Comparison of ENCODE assay signal across 25 mouse cellular contexts in the genomic region with DNA sequence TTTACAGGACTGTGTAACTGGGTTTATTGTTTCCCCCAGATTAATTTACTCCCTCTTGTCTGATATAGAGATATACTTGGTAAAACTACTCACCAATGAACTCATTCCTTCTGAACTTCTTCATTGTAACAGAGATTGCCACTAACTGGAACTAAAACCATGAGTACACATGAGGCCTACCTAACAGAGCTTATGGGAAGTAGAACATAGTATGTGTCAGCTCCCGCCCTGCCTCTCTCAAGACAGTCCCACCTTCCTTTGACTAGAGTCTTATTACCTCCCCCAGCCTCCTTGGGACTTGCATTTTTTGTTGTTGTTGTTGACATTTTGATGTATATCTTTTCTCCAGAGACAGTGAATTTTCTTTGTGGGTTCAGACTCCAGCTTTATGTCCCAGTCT.
"Had no signal": no experiment of that assay in that cellular context is flagged by ENCODE, and none has a peak within 500 bp of the region (broad histone marks: within the 10 kb centered on the region; RNA-seq: fewer than 3 reads in every experiment).

No protein-coding gene starts in this region.

- H3K4me3 ChIP-seq: gastrocnemius, adult 2 months; heart, adult 2 months; heart, embryonic 13.5 days; heart, embryonic 15.5 days; hindbrain, embryonic 13.5 days; hindbrain, embryonic 15.5 days; layer of hippocampus, adult 2 months; left cerebral cortex, adult 2 months; limb, embryonic 10.5 days; limb, embryonic 12.5 days had no signal

- DNase-seq: forebrain, postnatal 0 days; gastrocnemius, adult 2 months; gastrocnemius, postnatal 10 days; gastrocnemius, postnatal 36 days; heart, adult 11 months; heart, adult 2 months; heart, postnatal 14 days; heart, postnatal 36 days; kidney, adult 11 months; kidney, adult 2 months; kidney, postnatal 10 days; kidney, postnatal 25 days; kidney, postnatal 4 days; liver had no signal

- H3K4me2 ChIP-seq: heart, embryonic 11.5 days; heart, embryonic 13.5 days; heart, embryonic 15.5 days; hindbrain, embryonic 13.5 days; hindbrain, embryonic 15.5 days; limb, embryonic 12.5 days; liver, embryonic 11.5 days had no signal

- H3K9me3 ChIP-seq: heart, embryonic 13.5 days; heart, embryonic 15.5 days; hindbrain, embryonic 13.5 days; hindbrain, embryonic 15.5 days; limb, embryonic 10.5 days; limb, embryonic 12.5 days had no signal

- ATAC-seq: forebrain, postnatal 0 days; hindbrain, postnatal 0 days had no signal

- H3K9ac ChIP-seq: forebrain, postnatal 0 days; heart, embryonic 13.5 days; heart, embryonic 15.5 days; hindbrain, embryonic 13.5 days; hindbrain, embryonic 15.5 days; limb, embryonic 12.5 days had no signal

- H3K27ac ChIP-seq: gastrocnemius, adult 2 months; heart, adult 2 months; heart, embryonic 13.5 days; heart, embryonic 15.5 days; hindbrain, embryonic 13.5 days; hindbrain, embryonic 15.5 days; hindbrain, postnatal 0 days; layer of hippocampus, adult 2 months; left cerebral cortex, adult 2 months; limb, embryonic 10.5 days; limb, embryonic 12.5 days had no signal

- H3K4me1 ChIP-seq: heart, embryonic 13.5 days; heart, embryonic 15.5 days; hindbrain, embryonic 13.5 days; hindbrain, embryonic 15.5 days; limb, embryonic 10.5 days; limb, embryonic 12.5 days had no signal

- H3K36me3 ChIP-seq: heart, embryonic 13.5 days; heart, embryonic 15.5 days; hindbrain, embryonic 13.5 days; hindbrain, embryonic 15.5 days; limb, embryonic 10.5 days; limb, embryonic 12.5 days had no signal

- H3K27me3 ChIP-seq: heart, embryonic 15.5 days; hindbrain, embryonic 13.5 days; hindbrain, embryonic 15.5 days; limb, embryonic 12.5 days had no signal
